Mouse (Mus musculus) embryo, embryonic 10 days (tissue): ENCODE measurements at regions not wholly inside any gene's neighbourhood (a gene's known extent, or its start where the extent isn't known, plus 50 kb on each side); places are given as distances from the start of the nearest gene placed in this dataset.

Experiments
- DNase-seq: peaks from one replicate; pipeline ENCODE4 v3.0.0-alpha.2; 2015; ENCODE audit warnings: low spot score

- DNase-seq: no peak
Observed at GRCm38 (mm10) chr12:52402711-52403110, 101.1 kb upstream of the Arhgap5 start.

DNA sequence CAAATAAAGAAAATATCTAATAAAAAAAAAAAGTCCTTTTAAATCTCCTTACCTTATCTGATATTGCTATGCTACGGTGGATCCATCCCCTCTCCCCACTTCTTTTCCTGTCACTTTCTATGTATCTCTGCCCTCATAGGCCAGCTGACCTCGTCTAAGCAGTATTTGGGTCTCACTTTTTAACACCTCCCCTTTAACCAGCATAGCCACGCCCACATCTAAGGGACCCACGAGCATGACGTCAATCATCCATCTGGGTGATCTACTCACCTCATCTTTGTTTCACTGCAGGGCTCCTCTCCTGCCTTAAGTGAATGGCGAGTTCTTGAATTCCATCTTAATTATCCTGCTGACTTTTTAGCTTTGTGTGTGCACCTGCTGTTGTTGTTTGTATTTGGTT is 97.4 kb upstream of the Arhgap5 start:
- DNase-seq: no peak

DNA sequence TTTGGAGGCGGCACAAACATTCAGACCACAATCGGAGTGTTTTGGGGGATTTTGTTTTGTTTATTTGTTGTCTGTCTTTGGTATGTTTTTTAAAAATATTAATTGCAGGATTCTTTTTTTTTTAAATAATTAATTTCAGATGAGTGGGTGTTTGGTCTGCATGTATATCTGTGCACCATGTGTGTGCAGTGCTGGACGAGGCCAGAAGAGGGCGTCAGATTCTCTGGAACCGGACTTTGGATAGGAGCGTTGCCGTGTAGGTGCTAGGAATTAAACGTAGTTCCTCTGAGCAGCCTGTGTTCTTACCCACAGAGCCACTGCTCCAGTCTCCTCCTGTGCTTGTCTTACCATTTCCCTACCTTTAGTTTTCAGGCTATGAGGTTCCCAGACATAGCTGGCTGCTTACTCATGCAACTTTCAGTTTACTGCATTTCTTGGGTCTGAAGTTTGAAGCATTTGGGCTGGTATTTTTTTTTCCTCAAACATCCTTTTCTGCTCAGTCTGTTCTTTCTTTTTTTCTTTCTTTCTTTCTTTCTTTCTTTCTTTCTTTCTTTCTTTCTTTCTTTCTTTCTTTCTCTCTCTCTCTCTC is 95.4 kb upstream of the Arhgap5 start:
- no peak for DNase-seq

- DNase-seq: no peak
Observed at GRCm38 (mm10) chr12:52409221-52409620, 94.6 kb upstream of the Arhgap5 start.

- no peak for DNase-seq
Observed at GRCm38 (mm10) chr12:52412172-52412571, 91.6 kb upstream of the Arhgap5 start.

- DNase-seq: peak; percentile 75
Observed at GRCm38 (mm10) chr12:52413046-52413473, 90.7 kb upstream of the Arhgap5 start.

GRCm38 (mm10) chr12:52422729-52423128 is 81.0 kb upstream of the Arhgap5 start:
- no peak for DNase-seq

DNA sequence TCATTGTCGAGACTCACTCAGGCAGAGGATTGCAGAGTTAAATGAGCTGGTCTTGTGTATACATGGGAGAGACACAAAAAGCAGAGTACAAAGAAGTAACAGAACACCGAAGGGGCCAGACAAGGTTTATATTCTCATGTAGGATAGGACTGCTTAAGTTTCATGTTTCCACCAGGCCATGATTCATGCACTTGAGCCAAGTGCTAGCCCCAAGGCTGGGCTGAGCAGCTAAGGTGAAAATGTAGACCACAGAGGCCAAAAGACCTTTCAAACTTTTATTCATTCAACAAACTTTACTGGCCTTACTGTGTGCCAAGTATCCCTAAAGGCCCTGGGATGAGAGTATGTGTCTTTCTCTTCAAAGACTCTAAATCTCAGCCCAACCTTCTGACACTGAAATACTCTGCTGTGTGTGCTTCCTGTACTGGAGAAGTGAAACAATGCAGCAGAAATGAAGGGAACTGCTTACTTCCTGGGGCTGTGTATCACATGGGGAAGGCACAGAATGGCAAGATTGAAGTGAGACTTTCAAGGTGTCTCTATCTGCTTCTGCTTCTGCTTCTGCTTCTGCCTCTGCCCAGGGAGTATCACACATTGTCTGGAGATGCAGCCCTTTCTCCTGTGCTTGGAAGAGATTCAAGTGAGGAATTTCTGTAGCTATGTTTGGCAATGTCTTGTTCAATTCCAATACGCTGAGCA is 79.3 kb upstream of the Arhgap5 start:
- DNase-seq: no peak

GRCm38 (mm10) chr12:52429935-52430334 is 73.8 kb upstream of the Arhgap5 start:
- no peak for DNase-seq

DNA sequence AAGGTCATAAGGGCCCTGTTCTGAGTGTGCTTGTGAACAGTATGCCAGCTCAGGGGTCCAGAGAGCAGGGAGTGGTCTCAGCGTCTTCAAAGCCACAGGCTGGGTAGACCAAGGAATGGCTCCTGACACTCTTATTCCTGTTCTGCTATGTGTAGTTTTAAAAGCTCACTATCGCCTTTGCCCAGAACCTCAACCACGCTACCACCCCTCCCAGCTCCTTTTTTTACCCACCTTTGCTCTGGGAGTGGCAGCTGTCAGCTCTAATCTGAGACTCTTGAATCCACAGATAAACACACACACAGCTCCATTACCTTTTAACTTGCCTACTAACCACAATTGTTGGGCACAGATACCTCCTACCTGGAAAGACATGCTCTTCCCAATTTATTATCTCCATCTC is 71.8 kb upstream of the Arhgap5 start:
- DNase-seq: no peak

- no peak for DNase-seq
Observed at GRCm38 (mm10) chr12:52434021-52434420, 69.8 kb upstream of the Arhgap5 start.

GRCm38 (mm10) chr12:52435321-52435720 is 68.5 kb upstream of the Arhgap5 start:
- DNase-seq: no peak

GRCm38 (mm10) chr12:52435795-52436211 is 68.0 kb upstream of the Arhgap5 start:
- DNase-seq: no peak

- no peak for DNase-seq
Observed at GRCm38 (mm10) chr12:52436941-52437340, 66.8 kb upstream of the Arhgap5 start.

DNA sequence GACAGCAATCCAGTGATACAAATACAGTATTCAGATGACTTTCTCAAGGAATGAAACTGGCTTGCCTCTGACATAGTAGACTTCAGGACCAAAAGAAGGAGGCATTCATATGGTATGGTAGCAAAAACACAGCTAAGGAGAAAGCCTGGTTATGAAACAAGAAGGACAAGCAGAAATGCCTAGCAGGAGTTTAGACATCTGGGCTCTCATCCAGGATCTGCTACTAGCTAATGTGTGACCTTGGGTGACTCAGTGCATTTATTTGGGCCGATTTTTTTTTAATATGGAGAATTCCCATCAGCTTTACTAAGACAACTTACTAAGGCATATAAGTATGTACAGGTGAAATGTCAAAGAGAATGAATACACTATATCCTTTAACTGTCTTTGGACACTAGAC is 64.5 kb upstream of the Arhgap5 start:
- DNase-seq: no peak

- no peak for DNase-seq
Observed at GRCm38 (mm10) chr12:52440868-52441365, 62.9 kb upstream of the Arhgap5 start.

DNA sequence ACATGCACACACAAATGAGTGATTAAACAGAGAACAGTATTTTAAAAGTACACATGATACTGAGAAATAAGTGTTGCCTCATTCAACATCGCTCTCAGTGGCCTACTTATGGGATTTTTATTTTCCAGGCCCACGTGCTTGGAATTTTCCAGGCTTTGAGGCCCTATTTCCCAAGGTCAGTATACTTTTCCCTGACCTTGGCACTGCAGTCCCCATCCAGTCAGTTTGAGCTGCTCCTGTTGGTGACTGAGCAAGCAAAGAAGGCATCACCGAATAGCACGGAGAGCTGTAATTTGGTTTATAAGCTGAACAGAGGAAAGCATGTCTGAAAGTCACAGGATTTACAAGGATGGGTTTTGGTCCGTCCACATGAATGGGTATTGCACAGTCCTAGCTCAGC is 61.4 kb upstream of the Arhgap5 start:
- no peak for DNase-seq

DNA sequence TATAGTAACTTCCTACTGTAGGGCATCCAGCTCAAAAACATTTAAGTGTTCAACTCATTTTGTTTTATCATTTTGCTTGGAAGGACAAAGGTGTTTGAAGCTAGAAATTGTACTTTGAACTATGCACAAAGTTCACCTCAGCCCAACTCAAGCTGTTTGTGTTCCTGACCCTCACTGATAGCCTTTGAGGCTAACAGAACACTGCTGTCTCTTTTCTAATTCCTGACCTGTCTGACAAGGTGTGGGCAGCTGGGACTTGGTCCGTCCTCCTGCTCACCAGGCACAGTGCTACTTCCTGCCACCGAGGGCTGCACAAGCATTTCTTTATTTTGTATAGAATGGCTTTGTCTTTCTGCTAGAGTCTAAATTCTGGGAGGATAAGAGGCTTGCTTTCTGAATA is 58.0 kb upstream of the Arhgap5 start:
- DNase-seq: no peak

GRCm38 (mm10) chr12:52446501-52446900 is 57.3 kb upstream of the Arhgap5 start:
- no peak for DNase-seq

DNA sequence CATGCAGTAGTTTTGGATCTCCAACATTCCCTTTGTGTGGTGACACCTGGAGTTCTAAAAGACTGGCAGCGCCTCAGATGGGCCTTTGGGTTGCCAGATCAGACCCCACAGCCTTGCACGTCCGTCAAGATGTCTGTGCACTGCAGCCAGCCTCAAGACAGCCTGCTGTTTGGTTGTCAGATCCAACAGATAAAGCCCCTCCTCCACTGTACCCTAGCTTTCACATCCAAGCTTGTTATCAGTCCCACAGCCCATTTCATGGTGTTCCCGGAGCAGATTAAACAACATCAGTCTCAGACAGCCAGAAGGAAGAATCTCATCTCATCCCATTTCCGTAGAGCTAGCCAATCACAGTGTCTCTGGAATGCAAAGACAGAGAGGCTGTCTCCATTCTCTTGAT is 56.3 kb upstream of the Arhgap5 start:
- no peak for DNase-seq

DNA sequence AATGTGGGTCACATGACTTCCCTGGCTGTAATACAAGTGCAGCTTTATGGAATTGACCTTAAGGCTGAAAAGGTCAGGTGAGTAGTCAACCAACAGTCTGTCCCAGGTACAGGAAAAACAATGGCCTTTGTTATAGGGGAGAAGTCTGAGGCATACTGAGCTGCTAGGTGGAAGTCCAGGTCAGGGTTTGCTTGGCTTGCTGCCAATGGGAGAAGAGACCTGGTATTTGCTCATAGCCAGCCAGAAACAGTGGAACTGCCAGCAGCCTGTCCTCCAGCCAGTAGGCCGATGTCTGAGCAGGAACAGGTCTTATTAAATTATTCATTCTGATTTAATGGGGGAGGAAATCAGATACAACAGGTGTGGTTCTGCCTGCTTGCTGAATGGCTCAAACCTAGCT is 55.6 kb upstream of the Arhgap5 start:
- no peak for DNase-seq

DNA sequence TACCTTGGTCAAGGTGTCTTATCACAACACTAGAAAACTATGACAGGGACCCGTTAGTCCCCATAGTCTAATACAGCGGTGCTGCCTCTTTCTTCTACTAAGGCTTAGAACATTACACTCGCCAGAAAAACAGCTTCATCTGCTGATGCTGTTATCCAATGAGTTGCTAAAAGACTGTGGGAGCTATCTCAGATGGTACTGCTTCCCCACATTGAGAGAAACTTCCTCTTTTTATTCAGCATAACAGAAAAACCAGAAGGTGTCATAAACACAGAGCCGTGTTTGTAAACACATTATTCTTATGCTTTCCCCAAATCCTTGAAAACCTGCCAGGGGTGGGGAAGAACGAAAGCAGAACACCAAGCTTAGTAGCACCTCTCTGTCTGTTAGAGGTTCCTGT is 49.9 kb upstream of the Arhgap5 start:
- DNase-seq: no peak
